Comparison of ENCODE assay signal across 18 mouse cellular contexts in the genomic region with DNA sequence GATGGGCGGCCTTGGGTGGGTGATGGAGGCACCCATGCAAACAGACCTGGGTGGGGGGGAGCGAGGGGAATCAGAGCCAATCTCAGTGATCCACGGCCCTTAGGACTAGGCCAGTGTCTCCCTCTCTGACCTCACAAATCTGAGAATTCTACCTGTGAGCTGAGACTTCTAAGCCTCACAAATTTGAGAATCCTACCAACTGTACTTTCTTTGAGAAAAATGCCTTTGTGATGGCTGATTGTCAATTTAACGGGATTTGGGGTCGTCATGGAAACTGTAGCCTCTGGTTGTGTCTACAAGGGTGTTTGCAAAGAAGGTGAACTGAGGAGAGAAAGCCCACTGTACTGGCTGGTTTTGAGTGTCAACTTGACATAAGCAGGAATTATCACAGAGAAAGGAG.
"Had no signal": no experiment of that assay in that cellular context is flagged by ENCODE, and none has a peak within 500 bp of the region (broad histone marks: within the 10 kb centered on the region; RNA-seq: fewer than 3 reads in every experiment).

No protein-coding gene starts in this region.

- H3K9me3 ChIP-seq: liver, embryonic 15.5 days; lung, embryonic 15.5 days; neural tube, embryonic 12.5 days; stomach, embryonic 15.5 days had no signal

- H3K4me3 ChIP-seq: liver, embryonic 13.5 days; liver, embryonic 15.5 days; lung, embryonic 15.5 days; megakaryocyte, embryonic 14.5 days; neural tube, embryonic 12.5 days; stomach, embryonic 15.5 days had no signal

- H3K27ac ChIP-seq: liver, embryonic 13.5 days; liver, embryonic 15.5 days; lung, embryonic 15.5 days; macrophage; neural tube, embryonic 12.5 days; stomach, embryonic 15.5 days; stomach, postnatal 0 days had no signal

- H3K36me3 ChIP-seq: liver, embryonic 13.5 days; liver, embryonic 15.5 days; lung, embryonic 15.5 days; neural tube, embryonic 12.5 days; stomach, embryonic 15.5 days had no signal

- H3K4me2 ChIP-seq: liver, embryonic 11.5 days; liver, embryonic 13.5 days; liver, embryonic 15.5 days; lung, embryonic 15.5 days; neural tube, embryonic 12.5 days; stomach, embryonic 15.5 days had no signal

- H3K9ac ChIP-seq: liver, embryonic 13.5 days; liver, embryonic 15.5 days; liver, postnatal 0 days; lung, embryonic 15.5 days; neural tube, embryonic 12.5 days; stomach, embryonic 15.5 days had no signal

- ATAC-seq: liver, postnatal 0 days; lung, postnatal 0 days had no signal

- H3K4me1 ChIP-seq: liver, embryonic 13.5 days; liver, embryonic 15.5 days; lung, embryonic 15.5 days; megakaryocyte, embryonic 14.5 days; neural tube, embryonic 12.5 days; stomach, embryonic 15.5 days had no signal

- DNase-seq: liver, embryonic 13.5 days; liver, postnatal 0 days; lung, adult 2 months; lung, postnatal 14 days; lung, postnatal 36 days; right cerebral cortex, postnatal 14 days; thymus, adult 2 months; thymus, postnatal 25 days; thymus, postnatal 4 days had no signal

- H3K27me3 ChIP-seq: liver, embryonic 13.5 days; liver, embryonic 15.5 days; lung, embryonic 15.5 days; megakaryocyte, embryonic 14.5 days; neural tube, embryonic 12.5 days; stomach, embryonic 15.5 days had no signal
